Comparison of ENCODE assay signal across 19 mouse cellular contexts in genomic region chr10:96479350-96479749, GRCm38 (mm10).
DNase-seq lines count a peak whose midpoint lies in the region; ATAC-seq and TF ChIP-seq lines count a peak whose summit lies in the region.
"Had no signal": no experiment of that assay in that cellular context is flagged by ENCODE, and none has a peak within 500 bp of the region (broad histone marks: within the 10 kb centered on the region; RNA-seq: fewer than 3 reads in every experiment).

No protein-coding gene starts in this region.

- H3K36me3 ChIP-seq in intestine, embryonic 16.5 days (ENCODE audit: control insufficient read depth, insufficient read depth, low read length) = no peaks in the 10 kb centered on the region
- no peaks in the 10 kb centered on the region for H3K36me3 ChIP-seq in stomach, embryonic 16.5 days (ENCODE audit: control insufficient read depth, insufficient read depth, low read length)
- H3K36me3 ChIP-seq: hindbrain, embryonic 15.5 days; neural tube, embryonic 12.5 days had no signal

- H3K9ac ChIP-seq in intestine, embryonic 16.5 days (ENCODE audit: low read depth, low read length) = no peak overlapping the region
- no peak overlapping the region for H3K9ac ChIP-seq in stomach, embryonic 16.5 days (ENCODE audit: low read length)
- H3K9ac ChIP-seq: hindbrain, embryonic 15.5 days; liver, postnatal 0 days; neural tube, embryonic 12.5 days had no signal

- H3K4me2 ChIP-seq in intestine, embryonic 16.5 days (ENCODE audit: low read depth, low read length) = 0 out of 2 replicates have a peak overlapping the region, but pooled peaks have one; percentile 21
- peak overlapping the region; percentile 34 for H3K4me2 ChIP-seq in stomach, embryonic 16.5 days (ENCODE audit: low read depth, low read length)
- H3K4me2 ChIP-seq: hindbrain, embryonic 15.5 days; neural tube, embryonic 12.5 days had no signal

- H3K27ac ChIP-seq in layer of hippocampus, adult 2 months = peak overlapping the region; percentile 79
- no peak overlapping the region for H3K27ac ChIP-seq in intestine, embryonic 16.5 days (ENCODE audit: low read length)
- H3K27ac ChIP-seq in stomach, embryonic 16.5 days (ENCODE audit: low read length) = no peak overlapping the region
- H3K27ac ChIP-seq: gastrocnemius, adult 2 months; heart, adult 2 months; hindbrain, embryonic 15.5 days; macrophage; neural tube, embryonic 12.5 days had no signal

- no peaks in the 10 kb centered on the region for H3K9me3 ChIP-seq in intestine, embryonic 16.5 days (ENCODE audit: control insufficient read depth, low read length)
- no peaks in the 10 kb centered on the region for H3K9me3 ChIP-seq in stomach, embryonic 16.5 days (replicated peaks; ENCODE audit: control insufficient read depth, low read length)
- H3K9me3 ChIP-seq: hindbrain, embryonic 15.5 days; neural tube, embryonic 12.5 days had no signal

- DNase-seq in layer of hippocampus, adult 2 months (ENCODE audit: low spot score in 2 of 2) = no peak
- DNase-seq in layer of hippocampus, adult 8-10 months (ENCODE audit: low spot score in 2 of 2) = no peak
- DNase-seq in brain, embryonic 14.5 days (ENCODE audit: low read depth) = peak; percentile 34
- DNase-seq in adrenal gland, adult 2 months = no peak
- no peak for DNase-seq in cerebellum, postnatal 25 days
- DNase-seq: adrenal gland, postnatal 25 days; cerebellum, adult 9-11 months; gastrocnemius, adult 2 months; heart, adult 2 months; kidney, adult 2 months; kidney, postnatal 36 days; layer of hippocampus, postnatal 36 days; liver, postnatal 0 days; thymus, postnatal 36 days had no signal

- H3K4me1 ChIP-seq in intestine, embryonic 16.5 days (ENCODE audit: control insufficient read depth, insufficient read depth, low read length) = no peaks in the 10 kb centered on the region
- 0 out of 2 replicates have a peak, but pooled peaks cover 5% of the 10 kb centered on the region for H3K4me1 ChIP-seq in stomach, embryonic 16.5 days (ENCODE audit: control insufficient read depth, insufficient read depth, low read length)

- TF ChIP-seq POLR2A in brain, embryonic 14.5 days (IDR thresholded peaks at IDR 0.05; ENCODE audit: borderline replicate concordance, extremely low read depth, insufficient read depth, insufficient read length, poor library complexity, severe bottlenecking) = no peak

- 53% methylated on average over 12 of the region's 12 CpGs for WGBS in intestine, embryonic 16.5 days
- 46% methylated on average over 12 of the region's 12 CpGs for WGBS in stomach, embryonic 16.5 days

- H3K27me3 ChIP-seq in intestine, embryonic 16.5 days (replicated peaks; ENCODE audit: control insufficient read depth, insufficient read depth, low read length) = no peaks in the 10 kb centered on the region
- H3K27me3 ChIP-seq in stomach, embryonic 16.5 days (ENCODE audit: control insufficient read depth, insufficient read depth, low read length) = no peaks in the 10 kb centered on the region
- H3K27me3 ChIP-seq: hindbrain, embryonic 15.5 days; neural tube, embryonic 12.5 days had no signal

- H3K4me3 ChIP-seq in layer of hippocampus, adult 2 months = peak overlapping the region; percentile 28
- H3K4me3 ChIP-seq in intestine, embryonic 16.5 days (ENCODE audit: low read length) = no peak overlapping the region
- H3K4me3 ChIP-seq in stomach, embryonic 16.5 days (replicated peaks; ENCODE audit: low read length) = no peak overlapping the region
- H3K4me3 ChIP-seq: heart, adult 2 months; hindbrain, embryonic 15.5 days; neural tube, embryonic 12.5 days had no signal

- no peak for TF ChIP-seq CTCF in layer of hippocampus, adult 2 months (conservative IDR thresholded peaks at IDR 0.05)
- TF ChIP-seq CTCF in brain, embryonic 14.5 days (IDR thresholded peaks at IDR 0.05; ENCODE audit: borderline replicate concordance, extremely low read depth, insufficient read depth, insufficient read length) = no peak

- no peak for ATAC-seq in intestine, embryonic 16.5 days
- ATAC-seq in stomach, embryonic 16.5 days (ENCODE audit: insufficient read depth, low FRiP score) = no peak
- ATAC-seq: liver, postnatal 0 days had no signal
